Mouse (Mus musculus) liver, postnatal 0 days (tissue): ENCODE measurements at regions not wholly inside any gene's neighbourhood (a gene's known extent, or its start where the extent isn't known, plus 50 kb on each side); places are given as distances from the start of the nearest gene placed in this dataset.
A peak's percentile ranks its signal among the peaks of the same experiment; 100 is the strongest.

Experiments used
- CTCF ChIP-seq: sonication (generic); IDR thresholded peaks from 2 replicates; pipeline ENCODE4 v1.5.1; 2016; ENCODE audit warnings: antibody characterized with exemption, low read depth
- EP300 ChIP-seq: IDR thresholded peaks from 2 replicates; pipeline ENCODE4 v1.6.1; 2016; ENCODE audit warnings: antibody characterized with exemption, low read depth, mild to moderate bottlenecking

DNA sequence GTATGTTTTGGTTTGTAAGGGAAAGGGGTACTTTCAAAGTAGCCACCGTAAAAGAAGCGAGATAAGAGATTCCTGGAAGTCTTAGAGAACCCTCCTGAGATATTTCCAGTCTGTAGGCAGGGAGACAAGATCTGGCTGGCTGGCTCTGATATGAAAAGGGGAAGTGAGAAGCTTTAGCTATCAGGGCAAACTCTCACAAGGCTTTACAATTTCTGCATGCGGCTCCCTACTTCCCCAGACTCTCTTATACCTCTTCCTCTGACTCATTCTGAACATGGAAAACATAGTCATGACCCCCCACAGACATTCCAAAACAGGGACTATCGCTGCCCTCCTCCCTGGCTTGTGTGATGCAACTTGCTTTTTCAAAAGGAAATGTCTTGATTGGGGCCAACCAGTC lies 118.6 kb upstream of the Fam3c start:
- TF ChIP-seq CTCF (no peak), EP300 (peak; percentile 53; the same call in 1 of the 2 replicates)
